Mouse (Mus musculus) small intestine, adult 2 months (tissue): ENCODE results near the gene Cdk14.

Source experiments
- CTCF ChIP-seq: fragments of 200-500 bp; IDR thresholded peaks from 2 replicates; pipeline ENCODE4 v1.5.1; 2012; ENCODE audit warnings: low read depth, mild to moderate bottlenecking, control low read depth, inconsistent platforms, low read length, moderate library complexity, mixed read lengths; ENCODE audit not compliant: insufficient replicate concordance, insufficient read length; ENCODE audit errors: extremely low read depth
- POLR2A ChIP-seq: fragments of 200-500 bp; IDR thresholded peaks from 2 replicates; pipeline ENCODE4 v1.6.1; 2012; ENCODE audit warnings: low read depth, mild to moderate bottlenecking, control low read depth, inconsistent platforms, low read length, moderate library complexity

DNA sequence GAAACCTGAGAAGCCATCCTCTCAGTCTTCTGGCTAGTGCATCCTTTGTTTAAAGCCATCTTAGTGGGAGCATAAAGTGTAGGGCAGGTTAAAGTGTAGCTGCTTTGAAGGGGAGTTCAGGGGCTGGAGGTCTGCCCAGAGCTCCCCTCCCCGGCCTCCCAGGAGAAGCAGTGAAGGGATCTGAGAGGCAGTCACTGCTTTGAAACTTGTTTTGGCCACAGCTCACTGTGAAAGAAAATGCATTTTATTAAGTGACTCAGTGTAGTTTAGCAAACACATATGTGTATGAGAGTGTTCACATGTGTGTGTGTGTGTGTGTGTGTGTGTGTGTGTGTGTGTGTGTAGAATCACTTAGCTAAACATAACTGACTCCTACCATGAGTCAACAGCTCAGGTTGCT is 554.0 kb downstream of the Cdk14 start:
- TF ChIP-seq CTCF (no peak), POLR2A (no peak)
